Mouse (Mus musculus) ES-Bruce4 (cell line): ENCODE measurements around the gene Gm10645.
A peak's percentile ranks its signal among the peaks of the same experiment; 100 is the strongest.

Source experiments
- CTCF ChIP-seq: IDR thresholded peaks from one replicate; pipeline ENCODE4 v1.8.1; 2011; ENCODE audit warnings: low read depth, low read length
- EP300 ChIP-seq: IDR thresholded peaks from 2 replicates; pipeline ENCODE4 v1.6.1; 2011; ENCODE audit warnings: low read depth, low read length; ENCODE audit not compliant: insufficient read depth
- POLR2A ChIP-seq: IDR thresholded peaks from one replicate; pipeline ENCODE4 v1.8.1; 2011; ENCODE audit warnings: low read length; ENCODE audit not compliant: insufficient read depth

DNA sequence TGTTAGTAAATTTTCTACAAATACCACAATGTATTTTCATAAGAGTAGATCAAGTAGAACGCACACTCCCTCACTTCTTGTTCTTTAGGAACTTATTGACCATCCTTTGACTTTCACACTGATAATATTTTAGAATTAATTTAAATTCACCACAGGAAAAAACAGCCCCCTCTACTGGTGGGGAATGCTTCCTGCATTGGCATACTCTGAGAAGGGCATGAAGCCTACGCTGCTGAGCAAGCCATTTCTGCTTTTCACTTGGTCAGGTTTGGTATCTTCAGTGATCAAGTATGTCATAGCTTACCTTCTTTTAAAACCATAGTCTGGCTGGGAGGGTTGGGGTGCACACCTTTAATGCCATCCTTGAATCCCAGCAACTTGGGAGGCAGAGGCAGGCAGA lies 3.7 kb upstream of the Gm10645 start:
- TF ChIP-seq CTCF (peak; percentile 33), POLR2A (no peak), EP300 (no peak)
